Mouse (Mus musculus): Measurements from ENCODE around the gene Mark1. TPM values are rescaled to one million over a fixed set of nuclear protein-coding genes. Genes with fewer than 3 reads are reported as not detected.

The Mark1 gene
- polyA plus RNA-seq (2012; rRNA removed; ENCODE audit: low replicate concordance): 3.7 and 13.4 TPM in 2 replicates

DNA sequence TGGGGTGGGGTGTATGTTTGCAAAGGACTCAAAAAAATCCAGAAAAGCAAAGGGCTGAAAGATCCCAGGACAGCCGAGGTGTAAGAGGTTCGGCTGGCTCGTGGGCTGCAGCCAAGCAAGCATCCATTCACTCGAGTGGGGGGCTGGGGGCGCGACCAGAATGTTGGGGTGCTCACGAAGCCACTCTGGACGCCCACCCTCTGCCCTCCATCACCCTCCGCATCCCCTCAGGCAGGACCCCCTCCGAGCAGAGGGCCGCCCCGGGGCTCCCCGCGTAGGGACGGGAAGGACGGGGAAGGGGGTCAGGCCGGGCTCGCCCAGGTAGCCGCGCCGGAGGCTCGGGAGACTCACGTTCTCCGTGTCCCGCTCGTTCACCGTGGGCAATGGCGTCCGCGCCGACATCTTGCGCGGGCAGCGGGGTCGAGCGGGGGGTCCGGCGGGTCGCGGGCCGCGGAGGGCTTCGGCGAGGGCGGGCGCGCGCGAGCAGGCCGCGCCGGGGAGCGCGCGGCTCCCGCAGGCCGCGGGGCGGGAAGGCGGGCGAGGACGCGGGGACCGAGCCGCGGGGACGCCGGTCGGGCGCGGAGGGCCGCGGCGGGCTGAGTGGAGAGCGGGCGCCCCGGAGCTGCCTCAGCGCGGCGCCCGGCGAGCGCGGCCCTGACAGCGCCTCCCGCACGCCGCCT, at the start of gene Mark1:
Mark1 (minus strand) TSS at position 500 of the 680 bp plus-strand sequence.

DNA sequence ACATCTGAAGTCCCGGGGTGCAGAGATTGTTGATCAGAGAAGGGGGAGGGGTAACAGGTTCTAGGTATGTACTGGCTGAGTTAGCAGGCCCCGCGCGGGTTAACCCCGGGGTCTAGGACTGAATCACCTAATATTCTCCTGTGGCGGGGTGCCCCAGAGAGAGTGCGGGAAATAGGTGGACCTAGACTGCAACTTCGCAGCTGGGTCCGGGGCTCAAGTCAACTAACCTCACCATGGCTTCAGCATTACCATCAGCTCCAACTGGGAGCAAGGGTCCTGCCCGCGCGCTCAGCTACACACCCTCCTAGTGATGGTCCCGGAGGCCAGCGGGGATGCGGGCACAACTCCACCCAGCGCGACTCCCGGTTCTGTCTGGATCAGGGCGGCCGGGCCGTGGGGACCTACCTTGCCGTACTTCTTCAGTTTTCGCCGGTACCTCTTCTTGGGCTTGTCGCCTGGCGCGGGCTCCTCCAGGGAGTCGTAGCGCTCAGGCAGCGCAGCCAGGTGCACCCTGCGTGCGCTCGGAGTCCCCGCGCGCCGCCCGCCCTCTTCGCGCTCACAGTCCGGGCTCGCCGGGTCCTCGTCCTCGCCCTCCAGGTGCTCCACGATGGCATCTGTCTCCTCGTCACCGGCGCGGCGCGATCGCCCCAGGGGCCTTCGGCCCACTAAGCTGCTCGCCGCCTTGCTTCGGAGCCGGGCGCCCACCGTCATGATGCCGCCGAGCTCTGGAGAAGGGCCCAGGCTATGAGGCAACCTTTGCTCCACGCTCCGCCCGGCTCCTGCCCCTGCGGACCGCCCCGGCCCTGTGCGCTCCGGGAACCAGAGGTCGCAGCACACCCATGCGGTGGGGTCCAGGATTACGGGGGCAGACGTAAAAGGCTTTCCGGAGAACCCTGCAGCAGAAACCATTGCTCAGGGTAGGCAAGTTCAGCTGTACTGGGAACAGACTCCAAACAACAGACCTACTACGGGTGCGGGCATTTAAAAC, 116.8 kb downstream of the Mark1 start, which contains the start of gene C130074G19Rik:
C130074G19Rik (minus strand) TSS at position 938 of the 988 bp plus-strand sequence.

Other genes with a start within 250 kb of the Mark1 start
- gene Marc1, start 188.3 kb downstream of the Mark1 start, polyA plus RNA-seq (2012; rRNA removed; ENCODE audit: low replicate concordance): 24.6 and 70.2 TPM in 2 replicates
- gene Marc2, start 153.1 kb downstream of the Mark1 start, polyA plus RNA-seq (2012; rRNA removed; ENCODE audit: low replicate concordance): 119 and 214 TPM in 2 replicates
- gene C130074G19Rik, start 116.4 kb downstream of the Mark1 start, polyA plus RNA-seq (2012; rRNA removed; ENCODE audit: low replicate concordance): 52.4 and 122 TPM in 2 replicates
- gene Rab3gap2, start 204.5 kb upstream of the Mark1 start, polyA plus RNA-seq (2012; rRNA removed; ENCODE audit: low replicate concordance): 25.7 and 26.9 TPM in 2 replicates

All from subcutaneous adipose tissue, adult 2 months (tissue).